Mouse (Mus musculus) adipocyte (in vitro differentiated cells): ENCODE data around the gene Alpk3.

Experiments used
- DNase-seq: peaks from one replicate; pipeline ENCODE4 v3.0.0-alpha.2; 2016; ENCODE audit warnings: low spot score

Gene Alpk3

GRCm38 (mm10) chr7:81057471-81057870, at the start of gene Alpk3:
TSS of gene Alpk3 (plus strand) at chr7:81057600.
- DNase-seq: no peak

- no peak for DNase-seq
Observed at GRCm38 (mm10) chr7:81008285-81008684, 49.1 kb upstream of the Alpk3 start.

GRCm38 (mm10) chr7:81011576-81011975, 45.8 kb upstream of the Alpk3 start:
- DNase-seq: no peak

- no peak for DNase-seq
Observed at GRCm38 (mm10) chr7:81020307-81020706, 37.1 kb upstream of the Alpk3 start.

- DNase-seq: no peak
Observed at GRCm38 (mm10) chr7:81022731-81023130, 34.7 kb upstream of the Alpk3 start.

GRCm38 (mm10) chr7:81024118-81024517, 33.3 kb upstream of the Alpk3 start:
- no peak for DNase-seq

- no peak for DNase-seq
Observed at GRCm38 (mm10) chr7:81024651-81025050, 32.7 kb upstream of the Alpk3 start.

GRCm38 (mm10) chr7:81025751-81026150, 31.6 kb upstream of the Alpk3 start:
- DNase-seq: peak; percentile 14

GRCm38 (mm10) chr7:81039711-81040110, 17.7 kb upstream of the Alpk3 start:
- DNase-seq: no peak

GRCm38 (mm10) chr7:81043023-81043620, 14.3 kb upstream of the Alpk3 start:
- DNase-seq: no peak

GRCm38 (mm10) chr7:81047847-81048246, 9.6 kb upstream of the Alpk3 start:
- DNase-seq: no peak

- peak; percentile 33 for DNase-seq
Observed at GRCm38 (mm10) chr7:81048513-81048912, 8.9 kb upstream of the Alpk3 start.

GRCm38 (mm10) chr7:81049966-81050365, 7.4 kb upstream of the Alpk3 start:
- DNase-seq: no peak

- no peak for DNase-seq
Observed at GRCm38 (mm10) chr7:81055709-81056370, 1.6 kb upstream of the Alpk3 start.

GRCm38 (mm10) chr7:81057901-81058711, 706 bp downstream of the Alpk3 start:
- no peak for DNase-seq

GRCm38 (mm10) chr7:81058712-81059154, 1.3 kb downstream of the Alpk3 start:
- DNase-seq: no peak

GRCm38 (mm10) chr7:81059388-81059787, 2.0 kb downstream of the Alpk3 start:
- DNase-seq: no peak

GRCm38 (mm10) chr7:81060908-81061307, 3.5 kb downstream of the Alpk3 start:
- DNase-seq: peak; percentile 33

GRCm38 (mm10) chr7:81061936-81062335, 4.5 kb downstream of the Alpk3 start:
- DNase-seq: no peak

GRCm38 (mm10) chr7:81063332-81063731, 5.9 kb downstream of the Alpk3 start:
- no peak for DNase-seq

GRCm38 (mm10) chr7:81066714-81067113, 9.3 kb downstream of the Alpk3 start:
- DNase-seq: no peak

GRCm38 (mm10) chr7:81072463-81072862, 15.1 kb downstream of the Alpk3 start:
- DNase-seq: no peak

- no peak for DNase-seq
Observed at GRCm38 (mm10) chr7:81073273-81073672, 15.9 kb downstream of the Alpk3 start.
